Mouse (Mus musculus) v-Abl transformed pro-B cells (cell line): Measurements from ENCODE around the gene Fmo1.

Experiments
- in situ Hi-C, 2 experiments: fragments of 400-800 bp; cut with MboI; formaldehyde crosslinking; loops; one replicate each; pipeline ENCODE4 v1.15.1; 2025; ENCODE audit not compliant: unreplicated experiment in 2 of 2

The Fmo1 gene

DNA sequence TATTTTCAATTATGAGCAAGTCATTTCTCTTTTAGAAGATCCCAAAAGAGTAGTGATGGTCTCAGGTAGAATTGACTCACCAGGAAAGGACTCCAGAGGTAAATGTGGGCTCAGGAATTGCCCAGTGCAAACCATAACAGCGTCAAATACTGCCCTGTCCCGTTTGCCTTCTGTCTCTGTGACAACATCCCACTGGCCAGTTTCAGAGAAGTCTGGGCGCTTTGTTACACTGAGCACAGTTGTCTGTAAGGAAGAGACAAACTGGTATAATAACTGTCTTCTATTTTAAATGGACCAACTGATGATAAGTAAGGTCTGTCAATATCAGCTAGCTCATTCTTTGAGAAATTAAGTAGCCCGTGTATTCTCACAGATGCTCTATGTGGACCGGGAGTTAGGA is 59.0 kb downstream of the Fmo1 start:
- in situ Hi-C loops = no loop called here

GRCm38 (mm10) chr1:162805011-162805410 is 61.4 kb downstream of the Fmo1 start:
- in situ Hi-C loops = no loop called here

DNA sequence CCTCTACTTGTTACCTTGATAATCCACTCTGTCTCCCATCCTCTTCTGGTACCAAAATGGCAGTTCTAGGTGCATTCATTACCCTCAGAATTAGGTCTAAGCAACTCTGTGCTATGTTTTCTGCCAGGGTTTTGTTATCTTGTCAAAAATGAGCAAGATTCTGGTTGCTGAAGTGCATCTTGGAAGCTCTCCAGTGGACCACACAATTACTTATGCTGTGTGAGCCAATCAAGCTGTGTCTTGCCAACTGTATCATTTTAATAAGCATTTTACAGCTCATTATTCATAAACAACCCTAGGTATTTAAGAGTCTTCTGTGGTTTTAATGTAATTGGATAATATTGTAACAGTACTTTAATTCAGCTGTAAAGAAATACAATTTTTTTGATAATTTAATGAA is 70.0 kb downstream of the Fmo1 start:
- in situ Hi-C loops = loop anchor here in 1 of 2 experiments (25.0 kb wide), 1 partner anchor 434 kb away; no protein-coding TSS in a partner anchor

DNA sequence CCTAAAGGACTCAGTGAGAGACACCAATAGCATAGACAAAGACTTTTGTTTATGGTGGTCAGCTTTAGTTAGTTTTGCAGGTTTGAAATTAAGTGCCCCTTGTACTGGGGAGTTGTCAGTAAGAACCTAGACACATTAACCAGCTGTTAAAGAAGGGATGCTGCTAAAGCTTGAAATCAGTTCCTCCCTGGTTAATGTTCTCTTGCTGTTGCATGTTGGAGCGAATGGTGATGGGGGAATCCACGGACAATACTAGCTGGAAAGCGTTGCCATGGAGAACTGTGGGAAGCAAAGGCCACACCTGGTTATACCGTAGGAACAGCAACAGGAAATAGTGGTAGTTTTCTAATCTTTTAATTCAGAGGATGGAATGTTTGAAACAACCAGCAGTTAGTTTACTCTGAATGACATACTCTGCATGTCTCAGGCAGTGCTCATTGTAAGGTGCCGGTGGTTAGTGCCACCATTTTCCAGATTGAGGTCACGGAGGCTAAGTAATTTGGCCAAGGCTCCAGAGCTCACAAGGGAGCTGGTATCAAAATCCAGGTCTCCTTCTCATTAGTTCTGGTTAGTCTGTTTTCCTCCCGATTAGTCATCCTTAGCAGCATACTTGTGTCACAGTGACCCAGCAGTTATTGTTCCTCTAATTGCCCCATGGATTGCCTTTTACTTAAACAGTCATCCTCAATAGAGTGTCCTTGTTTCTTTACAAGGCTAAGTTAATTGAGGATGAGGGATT is 73.9 kb downstream of the Fmo1 start:
- in situ Hi-C loops = loop anchor here in 1 of 2 experiments (25.0 kb wide), 1 partner anchor 430 kb away; no protein-coding TSS in a partner anchor

DNA sequence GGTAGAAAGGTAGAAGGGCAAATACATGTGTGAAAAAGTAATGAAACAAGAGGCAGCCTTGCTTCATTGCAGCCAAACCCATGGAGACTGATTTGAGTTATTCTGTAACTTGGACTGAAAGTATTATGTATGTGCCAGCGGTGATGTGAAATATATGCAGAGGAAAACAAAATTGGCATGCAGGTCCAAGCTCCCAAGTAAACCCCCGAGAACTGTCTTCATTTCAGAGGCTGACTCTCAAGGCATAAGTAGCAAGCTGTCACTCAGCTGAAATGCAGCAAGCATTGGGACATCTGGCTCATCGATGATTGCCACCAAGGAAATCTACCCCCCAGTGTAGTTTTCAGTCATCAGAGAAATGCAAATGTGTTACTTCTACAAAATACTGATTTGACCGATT is 81.2 kb downstream of the Fmo1 start:
- in situ Hi-C loops = loop anchor here in 1 of 2 experiments (25.0 kb wide), 1 partner anchor 423 kb away; no protein-coding TSS in a partner anchor

- in situ Hi-C loops = loop anchor here in 1 of 2 experiments (25.0 kb wide), 1 partner anchor 421 kb away; no protein-coding TSS in a partner anchor
These were observed 82.7 kb downstream of the Fmo1 start for GRCm38 (mm10) chr1:162783669-162784248.

DNA sequence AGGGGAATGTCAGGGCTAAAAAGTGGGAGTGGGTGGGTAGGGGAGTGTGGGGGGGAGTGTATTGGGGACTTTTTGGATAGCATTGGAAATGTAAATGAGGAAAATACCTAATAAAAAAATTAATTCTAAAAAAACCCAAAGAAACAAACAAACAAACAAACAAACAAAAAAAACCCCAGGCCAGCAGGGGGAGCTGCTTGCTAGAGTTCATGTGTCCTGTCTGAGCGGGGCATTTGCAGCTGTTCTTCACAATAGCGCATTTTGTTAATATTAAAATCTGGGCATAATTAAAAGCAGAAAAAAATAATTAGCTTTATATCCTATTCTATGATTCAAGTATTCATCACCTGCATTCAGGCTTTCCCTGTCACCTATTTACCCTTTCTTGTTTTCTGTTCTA is 85.4 kb downstream of the Fmo1 start:
- in situ Hi-C loops = loop anchor here in 1 of 2 experiments (25.0 kb wide), 1 partner anchor 419 kb away; no protein-coding TSS in a partner anchor
